Mouse (Mus musculus) mouse trophoblast stem cell (cell line): ENCODE measurements at regions not wholly inside any gene's neighbourhood (a gene's known extent, or its start where the extent isn't known, plus 50 kb on each side); places are given as distances from the start of the nearest gene placed in this dataset.

Experiments
- in situ Hi-C, 2 experiments: fragments of 300-500 bp; cut with MseI, MboI; formaldehyde crosslinking; loops; 2 replicates in 1 of 2; 3 replicates in 1 of 2; pipeline ENCODE4 v1.15.1; 2025

DNA sequence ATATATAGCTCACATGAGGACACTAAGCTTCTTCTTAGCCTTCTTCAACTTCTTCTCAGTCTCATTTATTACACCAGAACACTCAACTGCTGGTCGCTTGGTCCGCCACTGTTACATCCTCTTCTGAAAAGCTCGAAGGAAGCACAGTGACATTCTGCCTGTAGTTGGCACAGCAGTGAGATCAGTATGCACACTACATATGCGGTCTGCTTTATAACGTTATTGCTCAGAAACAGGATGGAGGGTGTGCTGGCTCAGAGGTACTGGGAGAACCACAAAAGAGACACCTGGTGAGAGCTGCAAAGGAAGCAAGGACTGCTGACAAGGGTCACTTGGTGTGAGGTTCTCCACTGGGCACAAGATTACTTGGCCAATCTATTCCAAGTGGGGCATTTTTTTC, 179.5 kb downstream of the Ets1 start:
- in situ Hi-C loops, result no loop called here

DNA sequence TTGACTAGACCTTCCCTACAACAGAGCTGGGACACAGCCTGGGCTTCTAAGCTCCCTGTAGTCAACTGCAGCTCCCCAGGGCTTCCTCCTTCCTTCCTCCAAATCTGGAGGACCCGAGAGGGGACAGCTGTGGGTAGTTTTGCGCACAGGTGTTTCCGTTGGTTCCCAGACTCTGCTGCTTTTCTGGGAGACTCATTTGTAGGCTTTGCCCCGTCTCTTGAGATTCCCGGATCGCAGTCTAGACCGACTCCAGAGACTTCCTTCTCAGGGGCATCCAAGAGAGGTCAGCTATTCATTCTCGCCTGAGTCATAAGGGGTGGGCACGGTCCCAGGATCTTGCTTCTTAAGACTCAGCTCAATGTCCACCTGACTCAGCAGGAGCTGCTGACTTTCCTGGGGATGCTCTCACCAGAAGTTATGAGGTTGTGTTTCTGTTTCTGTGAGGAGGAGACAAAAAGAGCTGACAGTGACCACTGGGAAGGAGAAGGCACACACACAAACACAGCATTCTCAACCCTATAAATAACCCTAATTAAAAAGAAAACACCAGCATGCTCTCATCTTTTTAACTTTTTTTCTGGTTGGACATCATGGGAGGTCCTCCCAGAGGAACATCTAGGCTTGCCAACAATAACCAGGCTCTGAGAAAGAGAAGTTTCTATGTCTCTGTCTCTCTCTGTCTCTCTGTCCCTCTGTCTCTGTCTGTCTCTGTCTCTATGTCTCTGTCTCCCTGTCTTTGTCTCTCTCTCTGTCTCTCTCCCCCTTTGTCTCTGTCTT, 180.8 kb downstream of the Ets1 start:
- in situ Hi-C loops, result no loop called here

DNA sequence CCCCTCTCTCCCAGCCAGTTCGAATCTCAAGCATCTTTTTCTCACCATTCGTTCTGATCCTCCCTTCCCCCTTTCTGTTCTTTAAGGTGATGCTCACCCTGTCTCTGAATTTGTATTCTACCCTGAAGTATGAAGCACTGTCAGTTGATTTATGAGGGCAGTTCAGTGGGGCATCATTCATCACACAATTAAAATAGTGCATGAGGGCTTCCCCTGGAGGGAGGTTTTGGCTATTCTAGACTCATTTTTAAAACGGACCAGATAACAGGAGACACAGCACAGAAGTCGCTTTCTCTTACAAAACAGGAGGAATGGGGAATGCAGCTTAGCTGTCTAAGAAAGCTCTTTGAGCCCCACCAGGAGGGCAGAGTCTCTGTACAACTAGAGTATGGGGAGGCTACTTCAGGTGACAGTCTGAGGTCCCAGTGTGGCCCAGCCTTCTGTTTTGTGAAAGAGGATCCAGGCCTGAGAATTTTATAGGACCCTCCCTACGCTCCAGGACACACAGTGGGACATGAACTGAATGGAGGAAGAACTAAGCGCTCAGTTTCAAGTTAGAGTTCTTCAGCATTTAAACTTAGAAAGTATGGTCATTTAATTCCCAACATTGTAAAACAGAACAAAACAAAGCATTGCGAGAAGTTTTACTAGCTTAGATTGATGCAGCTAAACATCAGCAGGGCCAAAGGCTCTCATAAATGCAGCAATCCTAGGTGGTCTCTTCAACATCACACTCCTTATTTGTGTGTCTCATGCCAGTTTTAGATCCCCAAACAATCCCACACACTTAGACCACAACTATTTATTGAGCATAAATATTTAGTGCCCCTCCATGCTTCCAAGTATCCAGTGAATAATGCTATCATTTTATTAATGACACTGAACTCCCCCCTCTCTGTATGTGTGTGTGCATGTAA, 181.7 kb downstream of the Ets1 start:
- in situ Hi-C loops, result no loop called here

DNA sequence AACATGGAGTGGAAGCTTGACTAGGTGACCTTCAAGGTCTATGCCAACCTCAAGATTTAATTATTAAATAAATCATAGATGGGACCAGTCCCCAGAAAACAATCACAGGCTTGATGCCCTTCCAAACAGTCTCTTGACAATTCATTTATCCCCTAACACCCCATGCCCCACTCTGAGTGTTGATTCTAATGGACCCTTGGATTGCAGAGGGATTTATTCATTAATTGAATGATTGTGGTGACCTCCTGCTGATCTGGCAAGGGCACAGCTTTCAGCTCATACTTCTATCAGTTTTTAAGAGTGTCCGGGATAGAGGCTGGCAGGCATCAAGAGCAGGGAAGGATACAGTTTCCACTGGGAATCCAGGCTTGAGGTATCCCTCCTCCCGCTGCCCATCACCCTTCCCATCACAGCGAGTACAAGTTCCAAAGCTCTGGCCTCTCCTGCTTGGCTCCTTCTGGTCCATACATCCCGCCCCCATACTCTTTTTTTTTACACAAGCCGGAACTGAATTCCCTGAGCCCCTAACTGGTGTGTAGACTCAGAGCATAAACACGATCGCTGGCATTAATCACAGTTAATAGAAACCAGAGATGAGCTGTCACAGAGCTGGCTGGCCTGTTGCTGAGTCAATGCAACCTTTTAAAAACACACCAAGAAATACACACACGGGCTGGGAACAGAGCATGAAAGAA, 187.6 kb downstream of the Ets1 start:
- in situ Hi-C loops, result no loop called here

DNA sequence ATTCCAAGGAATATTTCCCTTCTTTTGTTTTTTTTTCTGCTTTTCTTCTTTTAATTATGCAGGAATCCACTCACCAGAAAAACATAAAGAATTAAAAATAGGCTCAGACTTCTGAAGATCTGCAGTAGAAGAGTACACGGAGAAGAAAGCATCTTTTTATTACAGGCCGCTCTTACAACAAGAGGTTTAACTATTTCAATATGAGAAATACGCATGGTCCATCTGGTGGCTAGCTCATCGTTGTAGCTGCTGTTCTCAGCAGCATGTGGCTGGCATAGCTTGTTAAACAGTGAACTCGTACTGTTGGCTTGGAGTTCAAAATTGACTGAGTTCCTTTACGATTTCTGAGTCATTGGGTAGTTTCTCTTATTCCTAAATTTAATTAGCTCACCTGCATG, 188.1 kb downstream of the Ets1 start:
- in situ Hi-C loops, result no loop called here

DNA sequence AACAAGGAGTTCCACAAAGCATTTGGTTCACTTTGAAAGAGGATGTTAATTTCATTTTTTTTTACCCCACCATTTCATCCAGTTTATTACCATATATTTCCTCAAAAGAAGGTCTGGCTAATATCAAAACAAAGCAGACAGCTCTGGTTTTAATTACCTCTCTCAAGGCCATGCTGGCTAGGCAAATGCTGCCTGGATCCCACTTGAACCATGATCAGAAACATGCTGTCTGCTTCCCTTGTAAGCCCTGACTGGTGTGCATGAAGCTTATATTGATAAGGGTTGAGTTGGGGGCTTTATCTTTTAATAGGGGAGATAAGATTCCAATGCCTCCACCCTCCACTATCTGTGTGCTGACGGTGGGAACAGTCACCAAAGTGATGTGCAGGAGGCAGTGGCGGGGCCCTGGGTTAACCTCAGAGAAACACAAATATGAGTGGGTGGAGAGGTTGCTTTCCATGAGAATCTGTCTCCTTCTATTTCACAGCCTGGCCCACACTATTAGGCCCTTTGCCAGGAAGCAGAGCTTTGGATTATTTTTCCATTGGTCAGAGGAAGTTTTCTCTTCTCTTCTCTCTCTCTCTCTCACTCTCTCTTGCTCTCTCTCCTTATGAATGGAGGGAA, 194.4 kb downstream of the Ets1 start:
- in situ Hi-C loops, result no loop called here

DNA sequence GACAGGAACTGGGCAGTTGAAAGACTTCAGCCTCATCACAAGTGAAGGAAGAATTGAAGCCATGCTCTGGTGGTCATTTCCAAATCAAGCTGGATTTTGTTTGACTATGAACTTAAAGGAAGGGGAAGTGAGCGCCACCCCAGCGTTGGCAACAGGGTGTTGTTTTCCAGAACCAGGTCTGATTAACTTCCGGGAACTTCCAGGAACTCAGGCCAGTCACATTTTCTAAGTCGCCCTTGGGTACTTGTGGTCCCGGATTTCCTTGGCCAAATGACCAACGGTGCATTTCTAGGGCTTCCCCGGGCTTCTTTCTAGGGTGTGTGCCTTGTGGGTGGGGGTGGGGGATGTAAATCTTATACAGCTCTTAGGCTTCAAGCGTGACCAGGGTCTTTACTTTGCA, 197.4 kb downstream of the Ets1 start:
- in situ Hi-C loops, result no loop called here

DNA sequence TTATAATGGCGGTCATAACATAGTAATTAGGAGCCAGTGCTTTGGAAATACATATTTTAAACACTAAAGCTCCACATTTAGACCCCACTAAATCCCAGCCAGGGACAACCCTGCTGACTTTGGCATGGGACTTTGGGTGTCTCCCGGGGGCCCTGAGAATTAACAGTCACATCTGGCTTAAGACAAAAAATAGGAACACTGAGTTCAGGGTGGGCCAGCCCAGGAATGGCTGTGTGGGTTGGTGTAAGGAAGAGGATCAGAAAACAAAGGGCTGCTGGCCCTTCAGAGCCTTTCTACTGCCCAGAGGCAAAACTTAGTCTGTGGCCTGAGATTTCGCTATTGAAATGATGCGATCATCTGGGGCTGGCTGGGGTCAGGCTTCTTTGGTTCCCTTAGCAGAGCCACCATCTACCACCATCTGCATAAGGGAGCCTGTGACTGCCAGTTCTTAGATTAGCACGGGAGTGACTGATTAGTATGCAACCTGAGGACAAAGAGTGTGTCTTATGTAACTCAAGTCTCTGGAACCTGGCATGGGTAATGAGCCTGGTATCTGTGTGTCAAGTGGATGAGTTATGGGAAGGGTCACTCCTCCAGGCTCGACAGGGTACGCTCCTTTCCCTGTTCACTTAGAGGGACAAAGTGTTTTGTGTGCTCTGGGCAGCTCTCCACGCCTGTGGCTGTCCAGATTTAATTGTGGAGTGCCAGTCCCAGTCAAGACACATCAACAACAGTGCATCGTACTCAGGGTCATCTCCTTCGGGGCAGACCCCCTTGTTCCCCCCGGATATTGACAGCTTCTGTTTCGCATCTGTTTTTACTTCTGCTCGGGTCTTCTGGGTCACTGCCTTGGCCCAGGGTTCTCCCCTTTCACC, 199.0 kb downstream of the Ets1 start:
- in situ Hi-C loops, result no loop called here

DNA sequence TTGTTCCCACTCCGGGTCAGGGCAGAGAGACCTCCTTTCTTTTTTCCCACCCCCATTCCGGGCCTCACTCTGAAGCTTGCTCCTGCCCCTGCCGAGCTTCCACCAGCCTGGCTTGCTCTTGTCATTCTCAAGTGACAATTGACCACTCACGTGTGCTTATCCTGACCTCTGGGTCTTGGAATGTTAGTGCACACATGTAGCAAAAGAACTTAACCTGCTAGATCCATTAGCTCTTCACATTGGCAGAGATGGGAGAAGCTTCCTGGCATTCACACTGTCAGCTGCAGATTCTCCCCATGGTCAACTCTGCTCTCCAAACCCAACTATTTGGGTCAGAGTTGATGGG, 199.6 kb downstream of the Ets1 start:
- in situ Hi-C loops, result no loop called here

DNA sequence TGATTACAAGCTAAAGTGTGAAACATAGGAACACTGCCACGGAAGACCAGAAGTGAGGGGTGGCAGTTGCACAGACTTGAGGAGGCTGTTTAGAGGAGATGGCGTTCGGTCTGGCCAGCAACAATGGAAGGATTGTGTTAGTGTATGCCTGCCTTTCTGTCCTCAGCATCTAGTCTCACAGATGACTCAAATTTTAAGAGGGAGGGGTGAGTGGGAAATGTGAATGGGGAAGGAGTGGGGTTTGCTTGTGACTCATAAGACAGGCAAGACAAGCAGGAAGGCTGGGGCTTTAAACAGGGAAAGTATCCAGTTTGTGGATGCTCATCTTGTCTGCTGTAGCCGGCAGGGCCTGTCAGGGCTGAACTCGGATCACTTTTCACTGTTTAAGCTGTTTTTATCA, 200.3 kb downstream of the Ets1 start:
- in situ Hi-C loops, result no loop called here

DNA sequence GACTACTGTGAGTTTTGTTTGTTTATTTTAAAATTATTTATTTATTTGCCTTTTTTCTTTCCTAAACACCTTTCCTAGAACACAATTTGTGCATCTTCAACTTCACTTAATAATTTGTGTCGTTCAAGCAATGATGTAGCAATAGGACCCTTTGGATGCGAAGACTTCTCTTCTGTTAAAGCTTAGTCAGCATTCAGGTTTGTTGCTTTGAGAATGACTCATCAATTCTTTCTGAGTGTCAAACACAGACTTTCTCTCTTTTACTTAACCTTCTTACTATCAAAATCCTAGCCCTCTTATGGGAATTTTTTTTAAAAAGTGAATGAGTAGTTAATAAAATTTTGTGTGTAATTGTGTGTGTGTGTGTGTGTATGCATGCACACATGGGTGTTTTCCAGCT, 211.3 kb downstream of the Ets1 start:
- in situ Hi-C loops, result no loop called here

DNA sequence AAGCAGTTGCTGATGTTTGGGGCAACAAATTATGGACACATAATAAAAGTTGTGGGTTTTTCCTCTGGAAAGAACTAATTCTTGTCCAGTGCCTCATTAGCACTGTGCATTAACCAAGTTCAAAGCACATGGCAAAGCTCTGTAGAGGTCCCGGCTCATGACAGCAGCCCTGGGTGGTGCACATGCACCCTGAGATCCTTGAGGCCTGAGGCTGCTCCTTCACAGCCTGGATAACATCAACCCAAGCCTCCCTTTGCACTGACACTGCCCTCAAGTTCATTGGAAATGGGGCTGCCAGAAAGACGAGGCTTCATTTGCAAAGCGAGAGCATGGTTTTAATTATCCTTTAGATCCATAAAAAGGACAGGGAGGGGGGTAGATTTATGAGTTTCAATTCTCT, 216.3 kb downstream of the Ets1 start:
- in situ Hi-C loops, result no loop called here

DNA sequence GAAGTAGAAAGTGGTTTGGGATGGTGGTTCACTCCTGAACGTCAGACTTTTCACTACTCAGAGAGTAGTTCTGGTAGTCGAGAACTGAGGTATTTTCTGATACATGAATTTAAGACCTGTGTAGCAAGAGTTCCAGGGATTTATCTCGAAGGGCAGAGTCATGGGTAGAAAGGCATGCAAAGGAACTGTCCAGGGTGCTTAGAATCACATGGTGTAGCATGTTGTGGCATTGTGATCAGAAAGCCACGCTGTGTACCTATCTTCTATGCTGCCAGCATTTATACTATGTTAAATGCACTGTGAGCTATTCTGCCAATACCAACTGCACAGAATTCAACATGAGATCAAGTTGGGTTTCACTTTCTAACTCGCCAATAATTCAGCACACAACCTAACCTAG, 227.3 kb downstream of the Ets1 start:
- in situ Hi-C loops, result no loop called here

DNA sequence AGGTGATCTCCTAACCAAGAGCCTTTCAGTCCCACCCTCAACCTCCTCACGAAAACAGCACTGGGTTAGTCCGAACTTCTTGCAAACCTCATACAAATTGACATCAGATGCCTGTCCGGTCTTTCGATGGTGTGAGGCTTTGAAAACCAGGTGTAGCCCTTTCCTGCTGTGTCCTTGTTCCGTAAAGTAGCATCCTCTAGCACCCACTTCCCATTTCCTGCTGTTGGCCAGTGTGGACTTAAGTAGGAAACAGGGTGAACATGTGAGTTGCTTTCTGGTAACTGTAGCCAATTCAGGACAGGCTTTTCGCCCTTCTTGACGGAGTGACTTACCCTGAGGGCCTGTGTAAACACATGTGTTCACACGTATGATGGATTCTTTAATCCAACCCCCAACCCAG, 232.9 kb downstream of the Ets1 start:
- in situ Hi-C loops, result no loop called here

DNA sequence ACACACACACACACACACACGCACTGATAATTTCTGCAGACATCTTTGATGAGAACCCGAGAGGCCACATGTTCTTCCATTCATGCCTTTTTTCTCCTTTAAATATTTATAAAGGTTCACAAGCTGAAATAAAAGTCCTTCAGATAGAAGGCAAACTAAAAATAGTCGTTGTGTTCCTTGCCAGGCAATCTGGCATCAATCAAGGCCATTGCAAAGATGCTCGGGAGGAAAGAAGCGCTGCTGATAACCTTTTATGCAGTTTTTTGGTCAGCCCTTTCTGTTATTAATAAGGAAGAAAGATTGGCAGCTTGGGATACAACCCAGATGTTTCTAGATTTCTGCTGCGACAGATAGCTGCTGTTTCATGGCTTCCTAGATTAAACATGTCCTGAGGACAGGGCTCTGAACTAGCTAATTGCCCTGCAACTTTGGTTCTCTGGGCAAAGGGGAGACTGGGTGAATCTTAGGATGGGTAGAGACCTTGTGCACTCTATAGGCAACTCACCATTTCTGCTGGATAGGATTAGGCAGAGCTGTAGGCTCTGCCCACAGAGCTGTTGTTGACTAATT, 238.4 kb downstream of the Ets1 start:
- in situ Hi-C loops, result no loop called here

DNA sequence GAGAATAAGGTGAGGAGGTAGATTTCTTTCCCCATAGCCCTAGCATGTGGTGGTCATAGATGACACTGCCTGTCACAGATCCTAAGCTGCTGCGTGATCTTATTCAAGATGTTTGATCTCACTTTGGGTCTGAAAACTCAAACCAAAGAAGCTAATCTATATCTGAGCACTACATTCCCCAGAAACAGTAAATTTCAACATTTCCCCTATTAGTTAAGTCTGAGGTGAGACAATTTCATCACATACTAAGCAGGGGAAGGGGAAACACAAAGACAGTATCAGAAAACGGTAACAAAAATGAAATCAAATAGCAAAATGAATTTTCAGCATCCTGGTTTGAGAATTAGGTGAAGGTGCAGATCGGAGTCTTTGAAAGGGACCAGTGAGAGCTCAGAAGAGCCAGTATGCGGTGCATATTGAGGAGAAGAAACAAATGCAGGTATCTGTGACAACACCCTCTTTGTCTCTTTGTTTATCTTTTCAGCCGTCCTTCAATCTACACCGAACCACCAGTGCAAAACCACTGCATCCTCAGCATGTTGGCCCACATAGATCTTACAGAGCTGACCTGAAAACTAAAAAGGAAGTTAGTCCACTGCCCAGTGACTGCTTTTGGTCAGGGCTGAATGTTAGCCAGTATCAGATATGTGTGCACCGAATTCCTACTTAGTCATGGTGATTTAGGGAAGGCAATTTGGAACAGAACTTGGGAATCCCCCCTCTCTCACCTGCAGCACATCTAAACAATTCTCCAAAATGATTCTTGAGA, 247.0 kb downstream of the Ets1 start:
- in situ Hi-C loops, result no loop called here

DNA sequence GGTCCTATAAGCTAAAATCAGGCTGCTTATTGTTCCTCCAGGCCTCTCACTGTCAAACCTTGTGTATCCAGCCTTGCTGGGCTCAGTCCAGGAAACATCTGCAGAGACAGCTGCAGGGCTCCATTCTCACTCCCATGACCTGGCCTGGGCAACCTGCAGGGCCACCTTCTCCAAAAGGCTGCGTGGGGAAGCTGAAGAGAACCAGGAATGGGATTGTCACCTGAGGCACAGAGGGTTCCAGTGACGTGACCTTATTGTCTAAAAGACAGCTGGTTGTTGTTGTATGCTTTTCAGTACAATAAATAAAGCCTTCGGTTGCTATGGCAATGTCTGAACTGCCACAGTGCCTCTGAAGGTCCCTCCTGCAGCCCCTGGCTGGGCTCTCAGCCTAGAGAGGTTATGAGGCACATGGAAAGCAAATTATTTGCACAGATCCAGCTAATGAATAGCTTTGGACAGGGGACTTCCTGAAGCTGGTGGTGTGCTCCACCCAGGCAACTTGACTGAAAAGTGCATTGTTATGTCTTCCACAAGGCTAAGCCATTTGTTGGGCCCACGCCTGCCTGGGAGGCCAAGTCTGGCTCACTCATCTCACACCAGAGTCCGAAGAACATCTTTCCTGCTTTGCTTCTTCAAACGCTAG, 250.1 kb downstream of the Ets1 start:
- in situ Hi-C loops, result no loop called here

DNA sequence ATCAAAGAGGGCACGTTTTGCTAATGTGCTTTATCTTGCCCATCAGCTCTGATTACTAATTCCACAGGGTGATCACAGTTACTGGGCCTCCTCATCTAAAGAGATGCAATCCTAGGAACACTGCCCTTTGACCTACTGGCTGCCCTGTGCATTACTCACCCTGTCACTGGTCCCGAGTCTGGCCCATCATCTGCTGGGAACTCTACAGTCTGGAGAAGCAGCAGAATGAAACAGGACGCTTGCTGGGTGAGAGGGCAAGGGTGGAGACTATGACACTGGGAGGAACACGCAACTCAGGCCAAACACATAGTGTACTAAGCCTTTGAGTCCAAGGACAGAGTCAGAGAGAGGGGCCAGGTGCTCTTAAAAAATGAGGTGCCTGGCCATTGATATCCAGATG, 263.8 kb downstream of the Ets1 start:
- in situ Hi-C loops, result no loop called here

DNA sequence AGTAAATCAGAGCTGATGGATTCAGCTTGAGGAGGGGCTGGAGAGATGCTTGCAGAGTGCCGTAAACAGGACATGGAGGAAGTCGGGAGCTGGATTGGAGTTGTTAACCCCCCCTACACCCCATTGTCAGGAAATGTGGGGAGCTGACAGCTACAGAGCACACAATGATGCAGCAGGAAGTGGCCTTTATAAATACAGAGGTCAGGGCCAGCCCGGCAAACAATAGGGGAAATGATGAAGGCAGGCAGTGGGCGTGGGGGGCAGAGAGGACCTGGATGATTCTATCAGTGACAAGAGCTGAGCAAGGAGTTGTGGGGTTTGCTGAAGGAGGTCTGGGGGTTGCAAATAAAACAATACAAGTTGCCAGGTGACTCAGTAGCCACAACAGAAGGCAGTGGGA, 265.3 kb downstream of the Ets1 start:
- in situ Hi-C loops, result no loop called here
